Mouse (Mus musculus): Measurements from ENCODE around the gene Pi4k2a. TPM values are rescaled to one million over a fixed set of nuclear protein-coding genes. Genes with fewer than 3 reads are reported as not detected.

Pi4k2a gene
- 10 to 100 TPM; 46.3 to 47.0 TPM for total RNA-seq (2021)

DNA sequence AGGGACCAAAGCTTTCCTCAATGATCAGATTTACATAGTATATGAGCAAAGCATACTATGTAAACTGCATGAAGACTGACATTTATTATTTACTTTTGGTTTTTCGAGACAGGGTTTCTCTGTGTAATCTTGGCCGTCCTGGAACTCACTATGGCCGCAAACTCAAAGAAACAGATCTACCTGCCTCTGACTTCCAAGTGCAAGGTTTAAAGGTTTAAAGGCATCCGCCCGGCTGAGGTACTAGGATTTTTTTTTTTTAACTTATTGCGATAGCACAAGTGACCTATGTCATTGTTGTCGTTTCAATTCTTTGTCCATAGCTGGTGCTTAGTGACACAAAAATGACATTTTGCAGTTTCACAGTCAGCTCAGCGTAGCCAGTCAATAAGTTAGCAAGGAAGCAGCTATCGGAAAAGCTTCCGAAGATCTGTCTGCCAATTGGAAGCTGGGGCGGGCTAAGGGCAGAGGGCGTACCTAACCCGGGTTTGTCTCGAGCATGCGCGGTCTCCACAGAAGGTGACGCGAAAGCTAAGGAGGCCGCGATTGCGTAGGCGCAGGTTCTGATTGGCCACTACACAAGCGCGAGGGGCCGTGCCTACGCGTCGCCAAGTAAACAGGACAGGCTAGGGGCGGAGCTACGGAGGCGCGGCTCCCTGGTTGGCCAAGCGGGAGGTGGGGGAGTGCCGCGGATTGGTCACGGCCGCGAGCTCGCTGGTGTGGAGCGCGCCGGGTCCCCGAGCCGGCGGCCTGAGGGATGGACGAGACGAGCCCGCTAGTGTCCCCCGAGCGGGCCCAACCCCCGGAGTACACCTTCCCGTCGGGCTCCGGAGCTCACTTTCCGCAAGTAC, at the start of gene Pi4k2a:
TSS of gene Pi4k2a (plus strand) at position 723 of the 848 bp plus-strand sequence.
- intact Hi-C loops (cut with DNase I), result no loop called here
- peak; percentile 100 for DNase-seq (ENCODE audit: extremely low spot score in 1 of 2, low spot score in 2 of 2)

- intact Hi-C loops (cut with DNase I), result loop anchor here (5.0 kb wide), 1 partner anchor 123 kb away; no protein-coding TSS in a partner anchor
- no peak for DNase-seq (ENCODE audit: extremely low spot score in 1 of 2, low spot score in 2 of 2)
These were observed 46.3 kb upstream of the Pi4k2a start for GRCm38 (mm10) chr19:42043988-42044387.

- intact Hi-C loops (cut with DNase I), result no loop called here
- DNase-seq (ENCODE audit: extremely low spot score in 1 of 2, low spot score in 2 of 2), result peak; percentile 64 to 87
These were observed 44.8 kb upstream of the Pi4k2a start, which contains the start of gene Hoga1 for GRCm38 (mm10) chr19:42045269-42046102. Gene Hoga1, plus strand, starts transcription at chr19:42045610.

- no peak for DNase-seq (ENCODE audit: extremely low spot score in 1 of 2, low spot score in 2 of 2)
- intact Hi-C loops (cut with DNase I), result no loop called here
These were observed 40.0 kb upstream of the Pi4k2a start for GRCm38 (mm10) chr19:42050251-42050650.

DNA sequence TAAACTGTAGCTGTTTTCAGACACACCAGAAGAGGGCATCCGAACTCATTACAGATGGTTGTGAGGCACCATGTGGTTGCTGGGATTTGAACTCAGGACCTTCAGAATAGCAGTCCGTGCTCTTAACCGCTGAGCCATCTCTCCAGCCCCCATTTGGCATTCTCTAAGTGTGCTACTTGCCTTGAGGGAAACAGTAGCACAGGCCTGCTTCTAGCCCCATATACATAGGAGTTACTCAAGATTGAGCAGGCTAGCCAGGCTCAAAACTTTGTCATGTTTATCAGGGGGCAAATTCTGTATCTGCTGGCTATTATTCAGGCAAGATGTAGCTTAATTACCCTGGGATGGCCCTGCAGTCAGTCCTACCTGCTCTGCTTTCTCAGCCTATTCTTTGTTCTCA, 38.9 kb upstream of the Pi4k2a start:
- intact Hi-C loops (cut with DNase I), result no loop called here
- no peak for DNase-seq (ENCODE audit: extremely low spot score in 1 of 2, low spot score in 2 of 2)

DNA sequence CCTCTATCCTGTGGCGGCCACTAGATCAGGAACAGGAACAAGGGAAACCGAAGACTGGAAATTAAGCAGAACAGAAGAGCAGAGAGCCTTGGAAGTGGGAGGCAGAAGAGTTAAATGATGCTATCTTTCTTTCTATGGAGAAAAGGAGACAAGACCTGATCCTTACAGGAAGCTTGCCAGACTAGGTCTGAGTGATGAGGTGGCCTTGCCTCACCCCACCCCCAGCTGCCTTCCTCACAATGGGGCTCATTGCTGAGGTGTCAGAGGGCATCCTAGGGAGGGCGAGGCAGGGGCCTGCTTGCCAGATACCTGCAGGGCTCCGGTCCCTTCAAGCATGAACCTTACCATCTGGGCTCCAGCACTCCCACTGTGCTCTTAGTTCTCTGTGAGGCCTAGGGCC, 38.3 kb upstream of the Pi4k2a start, which contains the start of gene 4933411K16Rik:
TSS of gene 4933411K16Rik (plus strand) at position 301 of the 400 bp plus-strand sequence.
- no peak for DNase-seq (ENCODE audit: extremely low spot score in 1 of 2, low spot score in 2 of 2)
- intact Hi-C loops (cut with DNase I), result no loop called here

DNA sequence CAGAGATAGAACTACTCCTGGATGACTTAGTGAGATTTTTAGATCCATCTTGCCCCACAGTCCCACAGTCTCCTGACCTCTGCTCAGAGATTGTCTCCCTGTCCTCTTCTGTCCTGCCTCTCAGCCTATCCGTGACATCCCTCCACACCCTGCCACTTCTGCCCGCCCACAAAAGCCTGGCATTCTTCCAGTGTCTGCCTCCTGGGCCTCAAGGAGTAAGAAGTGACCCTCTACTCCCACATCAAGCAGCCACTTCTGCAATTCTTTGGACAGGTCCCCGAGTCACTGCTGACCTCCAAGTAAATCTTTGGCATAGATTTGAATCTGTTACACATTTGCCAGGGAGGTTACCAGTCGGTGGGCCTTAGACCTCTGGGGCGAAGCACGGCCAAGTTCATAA, 36.0 kb upstream of the Pi4k2a start:
- no peak for DNase-seq (ENCODE audit: extremely low spot score in 1 of 2, low spot score in 2 of 2)
- intact Hi-C loops (cut with DNase I), result no loop called here

- intact Hi-C loops (cut with DNase I), result no loop called here
- DNase-seq (ENCODE audit: extremely low spot score in 1 of 2, low spot score in 2 of 2), result no peak
These were observed 34.4 kb upstream of the Pi4k2a start for GRCm38 (mm10) chr19:42055881-42056280.

DNA sequence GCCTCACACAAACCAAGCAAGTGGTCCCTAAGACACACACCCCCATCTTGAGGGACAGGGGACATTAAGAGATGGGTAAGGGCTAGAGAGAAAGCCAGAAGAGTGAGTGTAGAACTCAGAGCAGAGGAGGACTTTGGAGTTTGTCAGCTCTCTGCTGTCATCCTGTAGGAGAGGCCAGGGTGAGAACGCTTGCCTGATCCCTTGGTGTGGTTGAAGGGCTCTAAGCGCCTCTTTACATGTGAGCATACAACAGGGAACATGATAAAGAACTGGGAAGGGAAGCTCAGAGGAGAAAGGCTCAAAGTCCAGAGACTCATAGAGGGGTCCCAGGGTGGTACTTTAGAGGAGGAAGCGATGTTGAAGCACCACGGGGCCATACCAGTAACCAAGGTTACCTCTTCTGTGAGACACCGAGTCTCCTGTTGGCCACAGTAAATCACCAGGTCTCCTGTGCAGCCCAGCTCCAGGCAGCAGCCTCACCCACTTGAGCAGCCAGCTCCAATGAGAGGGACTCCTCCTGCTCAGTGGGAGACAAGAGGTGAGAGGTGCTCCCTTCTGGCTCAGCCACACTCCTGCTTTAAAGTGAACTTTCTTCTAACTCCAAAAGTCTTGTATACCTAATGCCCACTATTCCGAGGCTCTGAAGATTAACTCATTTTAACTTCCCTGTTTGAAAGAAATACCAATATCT, 33.4 kb upstream of the Pi4k2a start:
- no peak for DNase-seq (ENCODE audit: extremely low spot score in 1 of 2, low spot score in 2 of 2)
- intact Hi-C loops (cut with DNase I), result no loop called here

GRCm38 (mm10) chr19:42058426-42058825, 31.8 kb upstream of the Pi4k2a start:
- intact Hi-C loops (cut with DNase I), result no loop called here
- DNase-seq (ENCODE audit: extremely low spot score in 1 of 2, low spot score in 2 of 2), result no peak

GRCm38 (mm10) chr19:42061443-42061842, 28.8 kb upstream of the Pi4k2a start:
- DNase-seq (ENCODE audit: extremely low spot score in 1 of 2, low spot score in 2 of 2), result no peak
- intact Hi-C loops (cut with DNase I), result no loop called here

- intact Hi-C loops (cut with DNase I), result no loop called here
- DNase-seq (ENCODE audit: extremely low spot score in 1 of 2, low spot score in 2 of 2), result no peak
These were observed 21.6 kb upstream of the Pi4k2a start for GRCm38 (mm10) chr19:42068441-42069240.

DNA sequence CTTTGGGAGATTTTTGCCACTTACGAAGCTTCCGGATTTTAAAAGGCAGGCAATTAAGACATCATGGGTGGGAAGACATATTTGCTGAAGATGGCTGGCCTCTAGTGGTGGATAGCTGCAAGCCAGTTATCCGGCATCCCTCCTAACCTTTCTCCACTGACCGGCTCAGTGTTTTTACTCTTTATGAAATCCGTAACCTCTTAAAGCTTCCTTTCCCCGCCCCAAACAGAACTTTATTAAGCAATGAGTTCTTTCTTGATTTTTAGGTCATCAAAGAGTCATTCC, 21.1 kb upstream of the Pi4k2a start:
- no peak for DNase-seq (ENCODE audit: extremely low spot score in 1 of 2, low spot score in 2 of 2)
- intact Hi-C loops (cut with DNase I), result no loop called here

GRCm38 (mm10) chr19:42071221-42071620, 19.0 kb upstream of the Pi4k2a start:
- DNase-seq (ENCODE audit: extremely low spot score in 1 of 2, low spot score in 2 of 2), result no peak
- intact Hi-C loops (cut with DNase I), result no loop called here

DNA sequence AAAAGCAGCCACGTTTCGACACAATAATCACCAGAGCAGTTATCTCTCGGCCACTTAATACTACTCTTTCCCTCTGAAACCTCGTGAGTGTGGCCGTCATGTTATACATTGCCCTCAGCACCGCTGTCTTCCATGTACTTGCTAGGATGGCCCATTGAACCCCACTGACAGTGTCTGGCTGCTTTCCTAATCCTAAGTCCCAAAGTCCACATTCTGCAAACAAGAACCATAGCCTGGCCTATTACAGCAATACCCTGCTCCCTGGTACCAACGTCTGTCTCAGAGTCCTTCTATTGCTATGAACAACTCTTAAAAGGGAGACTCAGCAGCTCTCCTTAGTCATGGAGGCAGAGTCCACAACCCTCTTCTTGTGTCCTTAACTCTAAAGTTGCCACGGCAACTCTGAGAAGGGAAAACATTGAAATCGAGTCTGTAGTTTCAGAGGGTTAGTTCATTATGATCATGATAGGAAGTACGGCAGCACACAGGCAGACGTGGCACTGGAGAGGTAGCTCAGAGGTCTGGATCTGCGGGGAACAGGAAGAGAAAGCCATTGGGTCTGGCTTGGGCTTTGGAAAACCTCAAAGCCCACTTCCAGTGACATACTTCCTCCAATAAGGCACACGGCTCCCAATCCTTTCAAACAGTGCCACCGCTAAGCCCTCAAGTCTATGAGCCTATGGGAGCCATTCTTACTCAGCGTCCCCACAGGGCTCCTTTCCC, 18.2 kb upstream of the Pi4k2a start:
- intact Hi-C loops (cut with DNase I), result no loop called here
- DNase-seq (ENCODE audit: extremely low spot score in 1 of 2, low spot score in 2 of 2), result no peak

DNA sequence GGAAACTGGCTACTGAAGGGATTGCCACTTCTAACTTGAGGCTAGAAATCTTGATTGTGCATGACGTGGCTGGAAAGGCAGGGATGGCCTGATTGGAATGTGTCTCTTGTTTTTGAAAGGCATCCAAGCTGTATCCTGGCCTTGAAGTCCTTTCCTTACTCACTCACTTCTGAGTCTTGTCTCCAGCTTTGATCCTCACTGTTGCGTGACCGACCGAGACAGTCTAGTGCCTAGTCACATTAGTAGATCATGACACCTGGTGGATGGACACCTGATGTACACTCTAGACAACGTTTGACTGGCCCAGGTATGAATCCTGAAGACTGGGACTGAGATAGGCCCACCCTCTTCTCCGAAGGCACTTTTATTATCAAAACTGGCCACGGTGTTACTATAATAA, 17.5 kb upstream of the Pi4k2a start:
- intact Hi-C loops (cut with DNase I), result no loop called here
- DNase-seq (ENCODE audit: extremely low spot score in 1 of 2, low spot score in 2 of 2), result no peak

DNA sequence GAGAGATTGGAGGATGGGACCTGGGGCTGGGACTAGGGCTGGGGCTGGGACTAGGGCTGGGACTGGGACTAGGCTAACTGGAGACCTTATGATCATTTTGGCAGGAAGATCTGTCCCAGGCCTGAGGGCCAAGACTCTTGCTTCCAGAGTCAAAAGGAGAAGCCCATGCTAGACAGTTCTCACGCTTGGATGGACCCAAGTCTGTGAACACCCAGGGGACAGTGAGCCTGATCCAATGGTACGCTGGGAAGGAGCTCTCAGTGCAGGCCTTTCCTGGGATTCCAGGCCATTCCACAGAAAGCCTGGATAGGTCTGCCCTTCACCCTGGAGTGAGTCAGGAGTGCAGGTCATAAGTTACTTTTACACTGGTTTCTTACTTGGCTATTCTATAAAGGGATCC, 15.2 kb upstream of the Pi4k2a start:
- DNase-seq (ENCODE audit: extremely low spot score in 1 of 2, low spot score in 2 of 2), result no peak
- intact Hi-C loops (cut with DNase I), result no loop called here

DNA sequence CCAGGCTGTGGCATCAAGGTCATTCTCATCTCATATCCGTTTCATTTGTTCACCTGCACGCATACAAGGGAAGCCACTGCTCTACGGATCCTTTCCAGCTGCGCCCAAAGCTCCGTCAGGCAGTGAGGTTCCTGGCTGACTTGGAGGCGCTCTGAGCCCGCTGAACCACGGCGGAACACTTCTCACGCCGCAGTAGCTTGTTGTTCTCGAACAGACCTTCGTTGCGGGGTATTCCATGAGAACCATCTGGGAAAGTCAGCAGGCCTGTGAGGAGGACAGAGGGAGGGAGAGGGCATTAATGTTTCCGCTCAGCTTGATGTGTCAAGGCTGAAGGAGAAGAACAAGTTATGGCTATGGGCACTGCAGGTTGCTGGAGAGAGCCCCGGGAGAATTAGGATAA, 14.3 kb upstream of the Pi4k2a start:
- intact Hi-C loops (cut with DNase I), result no loop called here
- DNase-seq (ENCODE audit: extremely low spot score in 1 of 2, low spot score in 2 of 2), result no peak
